Mouse (Mus musculus) cerebellum, adult 18-20 months (tissue): ENCODE data around the gene Morn3.
A peak's percentile ranks its signal among the peaks of the same experiment; 100 is the strongest.

Experiments used
- DNase-seq, 2 experiments: peaks; one replicate each; pipeline ENCODE4 v3.0.0; 2021

The Morn3 gene

DNA sequence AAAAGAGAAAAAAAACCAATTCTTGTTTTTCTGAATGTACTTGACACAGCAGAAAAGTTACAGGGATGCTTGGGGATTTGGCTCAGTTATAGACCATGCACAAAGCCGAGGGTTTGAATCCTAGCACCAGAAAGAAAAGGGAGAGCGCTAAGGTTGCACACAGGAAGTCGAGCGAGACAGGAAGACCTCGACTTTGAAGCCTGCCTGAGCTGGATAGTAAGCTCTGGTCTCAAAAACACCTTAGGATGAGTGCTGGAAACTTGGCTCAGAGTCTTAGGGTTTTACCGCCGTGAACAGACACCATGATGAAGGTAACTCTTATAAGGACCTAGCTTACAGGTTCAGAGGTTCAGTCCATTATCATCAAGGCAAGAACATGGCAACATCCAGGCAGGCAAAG, 25.4 kb downstream of the Morn3 start:
- DNase-seq, result no peak

DNA sequence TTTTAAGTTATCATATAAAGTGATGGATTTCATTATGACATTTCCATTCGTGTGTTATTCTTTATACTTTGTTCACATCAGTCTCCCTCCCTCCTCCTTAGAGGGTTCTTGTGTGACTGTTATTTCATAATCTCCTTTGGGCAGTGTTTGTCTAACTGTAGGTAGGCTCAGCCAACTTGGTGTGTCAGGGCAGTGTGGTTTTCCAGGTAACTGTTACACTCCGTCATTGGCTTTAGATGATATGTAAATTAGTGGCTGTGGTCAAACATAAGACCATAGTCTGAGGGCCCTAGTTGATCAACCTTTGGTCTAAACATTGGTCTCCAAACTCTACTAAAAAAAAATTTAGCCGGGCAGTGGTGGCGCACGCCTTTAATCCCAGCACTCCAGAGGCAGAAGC, 26.4 kb downstream of the Morn3 start:
- DNase-seq, result no peak

DNA sequence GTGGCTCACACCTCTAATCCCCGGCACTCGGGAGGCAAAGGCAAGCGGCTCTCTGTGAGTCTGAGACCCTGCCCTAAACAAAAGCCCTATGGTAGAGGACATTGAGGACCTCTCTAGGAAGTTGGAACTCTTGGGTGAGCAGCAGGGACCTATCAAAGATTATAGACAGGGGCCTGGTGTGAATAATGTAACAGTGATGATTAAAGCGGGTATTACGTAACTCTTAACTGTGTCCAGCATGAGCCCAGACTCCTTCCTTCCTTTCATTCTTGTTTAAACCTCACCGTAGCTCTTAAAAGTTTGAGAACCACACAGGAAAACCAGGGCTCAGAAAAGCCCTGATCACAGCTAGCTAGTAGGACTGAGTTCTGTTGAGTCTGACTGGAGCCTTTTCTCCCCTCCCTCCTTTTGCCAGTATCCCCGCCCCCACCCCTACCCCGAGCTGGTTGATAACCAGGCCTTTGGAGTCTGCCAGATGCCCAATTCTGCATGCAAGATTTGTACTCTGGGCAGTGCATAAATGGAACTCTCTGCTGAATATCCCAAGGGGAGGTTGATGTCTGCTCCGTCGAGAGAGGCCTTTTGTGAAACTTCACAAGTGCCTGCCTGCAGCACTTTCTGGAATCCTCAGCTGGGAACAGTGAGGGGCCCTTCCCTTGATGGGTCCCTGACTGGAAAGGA, 27.3 kb downstream of the Morn3 start:
- DNase-seq, result no peak

DNA sequence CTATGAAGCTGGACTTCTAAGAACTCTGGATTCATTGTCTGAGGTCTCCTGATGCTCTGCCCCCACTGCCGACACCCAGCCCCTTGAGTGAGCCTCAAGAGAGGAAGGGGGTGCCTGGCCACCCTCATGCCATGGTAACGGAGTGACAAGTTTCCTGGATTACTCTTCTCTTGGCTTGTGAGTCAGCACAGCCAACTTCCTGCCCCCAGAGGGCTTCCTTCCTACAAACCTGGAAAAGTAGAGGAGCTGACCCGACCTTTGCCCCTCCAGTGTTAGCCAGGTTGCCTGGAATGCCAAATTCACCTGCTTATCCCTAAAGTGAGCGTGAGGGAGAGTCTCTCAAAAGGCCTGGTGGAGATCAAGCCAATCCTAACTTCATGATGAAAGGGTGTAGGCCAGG, 29.3 kb downstream of the Morn3 start:
- no peak for DNase-seq

DNA sequence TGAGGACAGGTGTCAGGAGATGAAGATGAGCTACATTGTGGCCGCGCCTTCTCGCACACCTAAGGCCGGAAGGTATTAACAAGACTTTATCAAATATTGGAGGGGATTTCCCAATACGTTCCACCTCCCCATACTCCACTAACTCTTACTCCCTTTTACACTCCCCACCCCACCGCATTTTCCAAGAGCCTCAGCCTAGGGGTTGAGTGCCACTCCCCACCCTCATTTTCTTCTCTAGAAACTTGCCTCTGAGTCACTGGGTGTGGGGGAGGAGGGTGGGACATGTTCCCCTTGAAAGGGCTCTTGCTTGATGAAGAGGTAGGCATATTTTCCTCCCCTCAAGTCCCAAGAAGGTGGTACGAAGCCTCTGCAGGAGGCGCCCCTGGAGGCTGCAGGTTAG, 30.9 kb downstream of the Morn3 start:
- DNase-seq, result no peak

DNA sequence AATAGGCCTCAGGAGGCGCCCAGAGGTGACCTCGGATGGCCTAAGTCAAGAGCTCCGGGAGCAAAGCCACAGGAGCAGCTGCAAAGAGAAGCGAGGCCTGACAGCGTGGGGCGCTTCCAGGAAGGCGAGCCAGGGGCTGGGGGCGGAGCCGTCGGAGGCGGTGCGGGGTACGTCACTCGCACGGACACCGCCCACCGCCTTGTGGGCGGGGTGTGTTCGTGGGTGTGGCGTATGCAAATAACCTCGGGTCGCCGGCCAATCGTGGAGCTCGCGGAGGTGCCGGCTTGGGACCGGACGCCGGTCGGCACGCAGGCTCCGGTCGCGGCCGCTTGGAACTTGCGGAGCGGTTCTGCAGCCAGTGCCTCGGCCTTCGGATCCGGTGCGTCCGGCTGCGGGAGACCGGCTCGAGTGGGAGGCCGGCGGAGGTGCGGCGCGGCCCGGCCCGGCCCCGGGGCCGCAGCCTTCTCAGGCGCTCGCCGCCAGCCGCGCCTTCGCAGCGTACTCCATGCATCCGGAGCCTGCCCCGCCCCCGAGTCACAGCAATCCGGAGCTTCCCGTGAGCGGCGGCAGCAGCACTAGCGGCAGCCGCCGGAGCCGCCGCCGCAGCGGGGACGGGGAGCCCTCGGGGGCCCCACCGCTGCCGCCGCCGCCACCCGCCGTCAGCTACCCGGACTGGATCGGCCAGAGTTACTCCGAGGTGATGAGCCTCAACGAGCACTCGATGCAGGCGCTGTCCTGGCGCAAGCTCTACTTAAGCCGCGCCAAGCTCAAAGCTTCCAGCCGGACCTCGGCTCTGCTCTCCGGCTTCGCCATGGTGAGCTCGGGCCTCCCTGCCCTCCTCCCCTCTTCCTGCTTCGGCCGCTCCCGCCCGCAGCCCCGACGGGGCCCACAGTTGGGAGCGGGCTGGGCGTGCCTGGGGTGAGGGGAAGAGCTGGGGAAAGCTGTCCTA, 31.8 kb downstream of the Morn3 start, which contains the start of gene Orai1:
TSS of gene Orai1 (plus strand) at position 322 of the 949 bp plus-strand sequence.
- DNase-seq, result peak; percentile 96 to 99

DNA sequence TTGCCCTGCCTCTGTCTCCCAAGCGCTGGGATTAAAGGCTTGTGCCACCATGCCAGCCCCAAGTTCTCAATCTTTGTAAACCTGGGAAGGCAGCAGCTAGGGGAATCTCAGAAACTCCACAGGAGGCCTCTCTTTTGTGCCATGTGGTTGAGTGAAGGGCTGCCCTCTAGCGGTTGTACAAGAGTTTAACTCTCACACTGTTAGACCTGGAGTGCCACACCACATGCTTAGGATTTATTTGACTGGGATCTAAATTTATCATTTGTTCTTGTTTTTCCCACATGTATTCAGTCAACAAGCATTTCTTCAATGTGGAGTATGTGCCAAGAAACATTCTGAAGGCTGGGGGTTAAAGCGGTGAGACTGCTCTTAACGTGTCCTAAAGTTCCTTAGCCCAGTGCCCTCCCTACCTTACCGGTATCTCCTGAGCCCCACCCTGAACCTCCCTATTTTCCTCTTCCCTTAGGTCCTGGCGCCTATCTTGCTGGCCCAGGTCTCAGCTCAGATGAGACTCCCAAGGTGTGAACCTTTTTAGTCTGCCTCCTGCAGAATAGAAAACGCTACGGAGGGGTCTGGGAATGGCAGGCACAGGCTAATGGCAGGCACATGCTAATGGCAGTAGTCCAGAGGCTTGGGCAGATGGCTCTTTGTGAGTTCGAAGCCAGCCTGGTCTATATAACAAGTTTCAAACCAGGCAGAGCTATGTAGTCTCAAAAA, 33.1 kb downstream of the Morn3 start:
- DNase-seq, result peak; percentile 80

DNA sequence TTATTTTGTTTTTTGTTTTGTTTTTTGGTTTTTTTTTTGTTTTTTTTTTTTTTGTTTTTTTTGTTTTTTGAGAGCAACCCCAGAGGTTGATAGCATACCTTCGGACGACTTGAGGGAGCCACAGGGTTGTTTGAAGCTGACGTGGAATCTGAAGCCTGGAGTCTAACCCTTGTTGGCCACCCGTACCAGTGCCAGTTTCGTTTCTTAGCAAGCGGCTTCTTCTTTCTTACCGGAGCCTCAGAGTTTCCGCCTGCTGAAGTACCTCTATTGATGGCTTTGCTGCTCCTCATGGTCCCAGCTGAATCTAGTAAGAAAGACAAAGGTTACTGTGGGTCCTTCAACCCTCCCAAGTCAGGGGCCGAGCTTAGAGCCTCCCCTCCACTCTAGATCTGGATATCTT, 35.1 kb downstream of the Morn3 start:
- no peak for DNase-seq

DNA sequence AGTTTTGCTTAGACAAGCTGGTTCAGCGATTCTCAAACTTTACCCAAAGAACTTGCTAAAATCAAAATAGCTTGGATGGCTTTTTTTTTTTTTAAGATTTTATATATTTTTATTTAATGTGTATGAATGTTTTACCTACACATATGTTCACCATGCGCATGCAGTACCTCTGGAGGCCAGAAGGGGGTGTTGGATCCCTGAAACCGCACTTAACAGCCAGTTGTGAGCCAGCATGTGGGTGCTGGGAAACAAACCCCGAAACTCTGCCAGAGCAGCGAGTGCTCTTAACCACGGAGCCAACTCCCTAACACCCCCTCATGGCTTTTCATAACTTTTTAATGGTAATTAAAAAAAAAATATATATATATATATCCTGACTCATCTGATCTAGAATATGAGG, 36.0 kb downstream of the Morn3 start:
- no peak for DNase-seq

DNA sequence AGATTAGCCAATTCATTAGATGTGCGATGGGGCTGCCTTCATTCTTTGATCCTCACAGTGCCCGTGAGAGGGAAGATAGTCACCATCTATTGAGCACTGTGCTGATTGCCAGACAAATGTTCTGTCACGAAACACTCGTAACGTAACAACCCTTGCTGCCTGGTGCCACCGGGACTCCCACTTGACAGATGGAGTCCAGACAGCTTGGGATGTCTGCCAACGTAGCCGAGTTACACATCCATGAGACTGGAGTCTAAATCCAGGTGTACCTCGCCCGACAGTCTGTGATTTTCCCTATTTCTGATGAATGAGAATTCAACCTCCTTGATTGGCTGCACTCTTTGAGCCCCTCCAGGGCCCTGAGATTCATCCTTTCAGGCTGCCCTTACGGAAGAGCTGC, 36.9 kb downstream of the Morn3 start:
- peak; percentile 74 to 77 for DNase-seq

DNA sequence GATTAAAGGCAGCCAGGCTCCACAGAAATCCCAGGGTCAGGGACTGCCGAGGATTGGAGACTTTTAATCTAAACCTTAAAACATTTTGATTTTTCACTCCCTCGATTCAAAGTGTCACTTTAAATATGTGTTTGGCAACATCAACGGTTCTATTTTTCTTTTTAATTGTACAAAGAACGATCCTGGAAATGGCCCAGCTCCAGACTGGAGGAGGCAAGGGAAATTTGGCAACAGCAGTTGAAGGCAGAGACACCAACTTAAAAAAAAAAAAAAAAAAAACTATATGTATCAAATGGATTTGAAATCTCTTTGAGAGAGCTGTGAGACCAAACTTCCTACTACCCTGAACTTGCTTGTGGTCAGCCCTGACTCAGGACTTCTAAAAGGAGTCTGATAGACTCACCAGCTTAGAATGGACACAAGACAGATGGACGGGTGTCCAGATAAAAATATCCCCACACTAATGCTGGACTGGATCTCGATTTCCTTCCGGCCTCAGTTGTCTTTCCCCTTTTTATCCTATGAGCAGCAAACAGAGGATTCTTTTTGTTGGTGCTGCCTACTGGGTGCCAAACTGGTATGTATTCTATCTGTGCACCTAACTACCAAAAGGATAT, 37.8 kb downstream of the Morn3 start:
- no peak for DNase-seq

DNA sequence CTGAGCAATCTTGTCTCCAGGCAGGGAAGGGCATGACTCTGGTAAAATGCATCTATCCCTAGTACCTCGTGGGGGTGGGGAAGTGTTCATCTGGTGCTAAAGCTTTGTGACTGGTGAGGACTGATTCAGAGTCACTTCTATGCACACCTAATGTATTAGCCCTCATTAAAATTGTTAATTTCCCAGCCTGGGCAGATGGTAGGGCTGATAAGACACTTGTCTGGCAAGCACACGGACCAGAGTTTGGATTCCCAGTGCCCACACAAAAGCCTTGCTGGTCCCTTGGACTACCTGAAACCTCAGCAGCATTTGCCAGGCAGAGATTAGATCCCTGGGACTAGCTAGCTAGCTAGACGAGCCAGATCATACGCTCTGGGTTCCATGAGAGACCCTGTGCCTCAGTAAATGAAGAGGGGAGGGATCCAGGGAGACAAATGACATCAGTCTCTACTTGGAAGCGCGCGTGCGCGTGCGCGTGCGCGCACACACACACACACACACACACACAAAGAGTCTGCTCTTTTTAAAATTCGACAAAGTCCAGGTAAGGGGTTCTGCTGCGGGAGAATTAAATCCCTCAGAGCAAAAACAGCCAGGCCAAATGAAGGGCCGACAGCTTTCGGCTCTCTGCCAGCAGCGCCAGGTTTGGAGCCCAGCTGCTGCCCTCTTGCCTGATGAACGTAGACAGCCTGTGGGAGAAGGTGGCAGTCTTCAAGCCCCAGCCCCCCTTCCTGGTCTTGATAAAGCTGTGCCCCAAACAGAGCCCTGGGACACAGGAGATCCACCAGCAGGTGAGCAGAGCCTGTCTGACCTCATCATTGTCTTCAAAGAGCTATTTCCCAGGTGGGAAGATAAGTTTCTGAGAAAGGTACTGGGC, 40.9 kb downstream of the Morn3 start:
- peak; percentile 51 to 61 for DNase-seq

DNA sequence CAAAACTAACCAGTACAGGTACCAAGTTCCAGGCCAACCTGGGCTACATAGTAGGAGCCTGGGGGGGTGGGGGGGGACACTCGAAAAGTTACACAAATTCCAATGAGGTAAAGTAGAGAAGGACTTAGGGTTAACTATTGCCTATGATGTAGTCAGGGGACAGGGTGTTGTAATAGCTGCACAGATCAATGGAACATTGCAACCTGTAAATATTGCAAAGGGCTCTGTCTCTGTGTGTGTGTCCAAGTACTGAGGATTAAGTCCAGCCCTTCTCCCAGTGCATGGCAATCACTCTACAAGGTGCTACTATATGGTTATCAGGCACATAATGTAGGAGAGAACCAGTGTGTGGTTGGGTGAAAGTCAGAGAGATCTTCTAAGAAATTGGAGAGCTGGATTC, 45.9 kb downstream of the Morn3 start:
- no peak for DNase-seq

DNA sequence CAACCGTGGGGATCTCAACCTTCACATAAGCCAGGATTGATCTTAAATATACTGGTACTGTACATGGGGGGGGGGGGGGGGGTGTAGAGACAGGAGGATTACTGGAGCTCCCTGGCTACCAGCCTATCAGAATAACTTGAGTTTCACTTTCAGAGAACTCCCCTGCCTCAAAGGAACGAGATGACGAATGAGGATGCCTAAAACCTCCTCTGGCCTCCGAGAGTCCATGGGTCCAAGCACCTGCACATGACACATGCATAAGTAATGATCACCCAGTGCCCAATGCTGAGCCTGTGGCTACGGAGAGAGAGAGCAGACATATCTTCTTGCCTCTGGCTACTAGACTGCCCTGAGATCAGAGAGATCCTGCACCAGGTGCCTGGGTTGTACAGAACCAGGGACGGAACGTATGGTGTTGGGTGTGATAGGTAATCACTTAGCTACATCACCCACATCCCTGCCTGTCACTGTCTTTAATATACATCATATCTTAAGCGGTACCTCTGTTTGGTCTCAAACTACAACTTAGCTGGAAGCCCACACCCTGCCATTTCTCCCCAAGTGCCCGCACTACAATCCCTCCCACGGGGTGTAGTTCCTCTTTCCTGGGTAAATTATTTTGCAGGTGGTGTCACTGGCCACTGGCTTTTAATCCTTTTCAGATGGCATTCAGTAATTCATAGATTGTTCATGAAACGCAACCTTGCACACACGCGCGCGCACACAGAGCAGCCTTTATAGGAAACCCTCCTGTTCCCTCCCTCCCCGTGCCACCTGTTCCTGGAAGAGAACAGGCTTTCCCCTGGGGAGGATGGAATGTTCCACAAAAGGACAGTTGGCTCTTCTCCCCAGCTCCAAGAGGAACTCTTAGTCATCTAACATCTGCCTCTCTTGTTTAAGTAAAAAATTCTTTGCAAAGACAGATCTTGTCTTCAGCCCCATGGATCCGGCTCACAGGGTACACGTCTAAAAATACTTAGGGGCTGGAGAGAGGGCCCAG, 49.3 kb downstream of the Morn3 start:
- peak; percentile 58 to 76 for DNase-seq

DNA sequence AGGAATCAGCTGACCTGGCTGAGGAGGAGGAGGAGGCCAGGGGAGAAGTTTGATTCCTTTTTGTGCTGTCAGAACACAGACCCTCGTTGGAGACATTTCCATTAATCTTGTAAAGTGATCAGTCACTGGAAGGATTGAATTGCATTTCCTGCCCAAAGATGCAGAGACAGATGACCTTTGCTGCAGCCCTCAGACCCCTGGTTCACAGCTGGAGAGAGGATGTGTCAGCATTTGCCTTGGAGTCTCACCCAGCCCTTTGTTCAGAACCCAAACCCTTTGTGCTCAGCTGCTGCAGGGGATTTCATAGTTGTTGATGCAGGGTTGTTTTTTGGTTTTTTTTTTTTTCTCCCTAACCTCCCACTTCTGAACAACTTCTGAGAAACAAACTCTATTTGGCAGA, 51.9 kb downstream of the Morn3 start:
- DNase-seq, result no peak

DNA sequence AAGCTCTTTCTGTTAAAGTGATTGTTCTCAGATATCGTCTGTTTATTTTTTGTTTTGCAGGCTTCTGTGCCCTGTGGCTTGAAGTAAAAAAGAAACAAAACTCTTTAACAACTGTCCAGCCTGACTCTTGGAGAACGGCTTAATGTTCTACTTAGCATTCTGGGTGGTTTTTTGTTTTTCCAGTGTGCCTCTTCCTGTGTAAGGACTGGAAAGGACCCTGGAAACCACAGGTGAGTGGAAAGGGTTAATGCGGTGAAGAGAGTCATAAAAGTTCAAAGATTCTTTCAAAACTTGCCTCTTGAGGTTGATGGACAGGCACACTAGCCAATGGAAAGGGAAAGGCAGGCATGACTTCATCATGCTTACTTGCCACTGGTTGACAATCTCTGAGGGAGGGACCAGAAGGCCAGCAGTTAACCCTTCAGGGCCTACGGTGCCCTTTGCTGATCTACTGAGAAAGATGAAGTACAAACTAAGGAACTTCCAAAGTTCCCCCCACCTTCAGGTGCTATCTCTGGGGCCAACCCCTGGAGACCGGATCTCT, 52.4 kb downstream of the Morn3 start:
- DNase-seq, result peak; percentile 44 to 58

DNA sequence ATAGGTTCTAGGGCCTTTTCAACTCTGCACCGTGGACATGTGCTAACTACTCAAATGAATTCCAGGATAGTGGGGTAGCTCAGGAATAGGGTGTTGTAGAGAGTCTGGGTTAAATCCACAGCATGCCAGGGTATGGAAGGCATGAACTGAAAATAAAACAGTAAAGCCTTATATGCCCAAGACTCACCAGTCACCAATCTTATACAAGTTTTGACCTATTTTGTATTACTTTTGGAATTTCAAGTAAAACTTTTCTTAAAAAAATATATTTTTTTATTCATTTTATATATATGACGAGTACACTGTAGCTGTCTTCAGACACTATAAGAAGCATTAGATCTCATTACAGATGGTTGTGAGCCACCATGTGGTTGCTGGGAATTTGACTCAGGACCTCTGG, 53.0 kb downstream of the Morn3 start:
- DNase-seq, result no peak

DNA sequence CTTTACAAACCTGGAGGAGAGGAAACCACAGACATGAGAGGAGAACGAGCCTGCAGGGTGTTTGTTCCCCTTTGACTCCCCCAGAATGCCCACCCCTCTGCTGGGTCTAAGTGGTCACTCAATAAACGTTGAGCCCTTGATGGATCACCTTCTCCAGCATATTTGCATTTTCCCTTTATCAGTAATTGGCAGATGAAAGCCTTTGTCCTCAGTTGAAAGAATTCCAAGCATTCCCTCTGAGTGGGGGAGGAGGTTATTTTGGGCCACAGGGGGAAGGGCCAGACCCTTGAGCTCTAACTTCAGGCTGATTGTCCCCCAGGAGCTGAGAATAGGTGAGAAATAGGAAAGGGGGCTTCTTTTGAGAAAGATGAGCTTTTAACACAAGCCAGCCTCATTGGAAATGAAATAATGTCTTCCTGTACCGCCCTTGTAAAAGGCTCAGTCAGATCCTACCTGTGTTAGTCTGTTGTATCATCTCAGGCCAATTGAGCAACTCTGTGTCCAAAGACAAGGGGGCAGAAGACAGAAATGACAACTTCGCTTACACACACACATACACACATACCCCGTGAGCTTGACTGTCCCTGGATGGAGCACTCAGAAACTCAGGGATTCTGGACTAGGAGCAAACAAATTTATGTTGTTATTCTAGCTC, 55.3 kb downstream of the Morn3 start:
- DNase-seq, result no peak

DNA sequence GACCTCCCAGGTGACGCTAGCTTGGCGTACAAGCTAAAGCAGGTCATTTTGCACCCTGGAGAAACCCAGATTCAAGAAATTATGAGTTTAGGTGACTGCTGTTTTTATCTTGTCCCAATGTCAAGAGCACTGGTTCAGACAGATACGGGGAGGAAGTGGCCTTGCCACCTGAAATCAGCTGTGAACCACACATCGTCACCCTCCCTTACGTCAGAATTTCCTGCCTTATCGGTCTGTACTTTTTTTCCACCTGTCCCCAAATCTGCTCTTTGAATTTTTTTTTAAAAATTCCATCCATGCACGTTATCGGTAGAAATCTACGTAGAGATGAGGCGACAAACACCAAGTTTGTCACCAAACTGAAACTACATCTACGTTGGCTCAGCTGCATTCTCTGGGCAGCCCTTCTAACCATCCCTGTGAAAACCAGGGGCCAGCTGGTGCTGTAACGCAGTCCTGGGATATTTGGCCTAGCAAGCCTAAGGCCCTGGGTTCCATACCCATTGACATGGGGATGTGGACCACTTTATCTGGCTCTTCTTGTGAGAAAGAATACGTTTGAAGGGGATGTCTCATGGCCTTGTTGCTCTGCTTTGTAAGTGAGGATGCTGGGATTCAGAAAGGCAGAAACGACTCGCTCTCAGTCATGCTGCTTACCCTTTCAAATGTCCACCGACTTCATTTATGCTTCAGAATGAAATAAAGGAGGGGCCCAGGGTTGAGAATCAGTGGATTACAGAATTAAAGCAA, 56.2 kb downstream of the Morn3 start:
- peak in 1 of 2 experiments; percentile 43 for DNase-seq
